Mouse (Mus musculus) ES-E14 (cell line): Measurements from ENCODE around the gene Dck.

Source experiments
- CHD2 ChIP-seq: IDR thresholded peaks from 2 replicates; pipeline ENCODE4 v1.6.1; 2014; ENCODE audit warnings: mild to moderate bottlenecking, low read depth, low read length, inconsistent platforms
- HCFC1 ChIP-seq: IDR thresholded peaks from 2 replicates; pipeline ENCODE4 v1.6.1; 2012; ENCODE audit warnings: low read length, inconsistent platforms, borderline replicate concordance; ENCODE audit not compliant: insufficient read depth
- MAFK ChIP-seq: IDR thresholded peaks from 2 replicates; pipeline ENCODE4 v1.6.1; 2014; ENCODE audit warnings: mild to moderate bottlenecking, low read depth, low read length, inconsistent platforms; ENCODE audit not compliant: insufficient read depth
- ZC3H11A ChIP-seq: IDR thresholded peaks from 2 replicates; pipeline ENCODE4 v1.6.1; 2012; ENCODE audit warnings: low read depth, mild to moderate bottlenecking, inconsistent platforms, low read length, borderline replicate concordance
- ZNF384 ChIP-seq: IDR thresholded peaks from 2 replicates; pipeline ENCODE4 v1.6.1; 2012; ENCODE audit warnings: low read depth, low read length, inconsistent platforms

DNA sequence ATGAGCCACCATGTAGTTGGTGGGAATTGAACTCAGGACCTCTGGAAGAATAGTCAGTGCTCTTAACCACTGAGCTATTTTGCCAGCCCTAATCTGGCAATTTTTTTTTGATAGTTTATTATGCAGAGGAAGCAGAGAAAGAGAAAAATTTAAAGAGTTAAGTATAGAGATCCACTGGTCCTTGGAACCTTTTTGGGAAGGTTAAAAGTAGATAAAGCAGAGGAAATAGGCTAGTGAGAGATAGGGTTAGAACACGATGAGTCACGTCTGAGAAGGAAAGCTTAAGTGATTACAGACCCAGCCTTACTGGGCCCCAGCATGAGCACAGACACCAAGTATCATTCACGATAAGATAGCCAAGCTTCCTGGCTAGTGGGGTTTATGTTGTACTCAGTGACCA, 40.8 kb upstream of the Dck start:
- TF ChIP-seq ZNF384 (no peak), ZC3H11A (no peak), CHD2 (no peak), MAFK (no peak), HCFC1 (no peak)
